Mouse (Mus musculus) spleen, postnatal 0 days (tissue): Measurements from ENCODE around the gene Vmn1r206. TPM values are rescaled to one million over a fixed set of nuclear protein-coding genes. Genes with fewer than 3 reads are reported as not detected.

Source experiments
- polyA plus RNA-seq: library from polyadenylated mRNA; unstranded; fragments of >200 nt; fragmentation: Nextera tagmentation; extraction: Ambion mirVana; gene quantifications from 2 replicates; pipeline ENCODE4 v1.2.1, GENCODE M21; 2015

The Vmn1r206 gene
- not detected in 2 replicates for polyA plus RNA-seq

GRCm38 (mm10) chr13:22624151-22624550 is at the start of gene Vmn1r206:
TSS of gene Vmn1r206 (minus strand) at chr13:22624251.

GRCm38 (mm10) chr13:22592900-22593299 is 31.2 kb downstream of the Vmn1r206 start, which contains the start of gene Vmn1r205:
TSS of gene Vmn1r205 (minus strand) at chr13:22593000.

Other genes starting within 250 kb of the Vmn1r206 start
- not detected in 2 replicates for gene Vmn1r199, start 244.4 kb downstream of the Vmn1r206 start, polyA plus RNA-seq
- gene Vmn1r200, start 233.9 kb downstream of the Vmn1r206 start, polyA plus RNA-seq: not detected in 2 replicates
- not detected in 2 replicates for gene Vmn1r201, start 152.3 kb downstream of the Vmn1r206 start, polyA plus RNA-seq
- gene Vmn1r202, start 118.9 kb downstream of the Vmn1r206 start, polyA plus RNA-seq: not detected in 2 replicates
- gene Vmn1r203, start 106.1 kb downstream of the Vmn1r206 start, polyA plus RNA-seq: not detected in 2 replicates
- not detected in 2 replicates for gene Vmn1r204, start 71.1 kb downstream of the Vmn1r206 start, polyA plus RNA-seq
- not detected in 2 replicates for gene Vmn1r205, start 31.3 kb downstream of the Vmn1r206 start, polyA plus RNA-seq
- not detected in 2 replicates for gene Vmn1r207-ps, start 105.4 kb upstream of the Vmn1r206 start, polyA plus RNA-seq
- not detected in 2 replicates for gene Vmn1r208, start 153.1 kb upstream of the Vmn1r206 start, polyA plus RNA-seq
- gene Vmn1r209, start 185.4 kb upstream of the Vmn1r206 start, polyA plus RNA-seq: not detected in 2 replicates
- not detected in 2 replicates for gene Vmn1r210, start 207.1 kb upstream of the Vmn1r206 start, polyA plus RNA-seq
- not detected in 2 replicates for gene Vmn1r211, start 233.3 kb upstream of the Vmn1r206 start, polyA plus RNA-seq